Mouse (Mus musculus) spleen, adult 2 months (tissue): ENCODE measurements around the gene S100a1. TPM values are rescaled to one million over a fixed set of nuclear protein-coding genes. Genes with fewer than 3 reads are reported as not detected.
A peak's percentile ranks its signal among the peaks of the same experiment; 100 is the strongest.

ENCODE experiments used
- DNase-seq, 2 experiments: peaks; one replicate each; pipeline versions ENCODE4 v3.0.0 to v3.0.0-alpha.2; 2012 to 2021; ENCODE audit warnings: low spot score in 2 of 2, low read depth in 1 of 2
- H3K27ac ChIP-seq: fragments of 200-500 bp; 2 replicates; pipeline ENCODE4 v1.5.1; 2012; ENCODE audit warnings: low read length, inconsistent platforms; ENCODE audit not compliant: insufficient read depth
- H3K27me3 ChIP-seq: fragments of 200-500 bp; 2 replicates; pipeline ENCODE4 v1.6.1; 2012; ENCODE audit warnings: mild to moderate bottlenecking, moderate library complexity, low read length, inconsistent platforms; ENCODE audit not compliant: control insufficient read depth, insufficient read depth
- H3K36me3 ChIP-seq: fragments of 200-500 bp; 2 replicates; pipeline ENCODE4 v1.6.1; 2012; ENCODE audit warnings: mild to moderate bottlenecking, low read length, inconsistent platforms; ENCODE audit not compliant: control insufficient read depth, insufficient read depth
- H3K4me1 ChIP-seq: fragments of 200-500 bp; 2 replicates; pipeline ENCODE4 v1.6.1; 2011; ENCODE audit warnings: inconsistent platforms; ENCODE audit not compliant: control insufficient read depth, insufficient read depth, insufficient read length
- H3K4me3 ChIP-seq: fragments of 200-500 bp; 2 replicates; pipeline ENCODE4 v1.5.1; 2011; ENCODE audit warnings: mild to moderate bottlenecking, inconsistent platforms; ENCODE audit not compliant: insufficient read depth, insufficient read length; ENCODE audit errors: extremely low read depth
- CTCF ChIP-seq: fragments of 200-500 bp; IDR thresholded peaks from 2 replicates; pipeline ENCODE4 v1.5.1; 2011; ENCODE audit warnings: mild to moderate bottlenecking, inconsistent platforms; ENCODE audit not compliant: insufficient read depth, insufficient read length, insufficient replicate concordance; ENCODE audit errors: extremely low read depth
- POLR2A ChIP-seq: fragments of 200-500 bp; IDR thresholded peaks from 2 replicates; pipeline ENCODE4 v1.6.1; 2011; ENCODE audit warnings: low read depth, low read length, inconsistent platforms
- WGBS: fragments of 180-500 bp; shearing (Covaris S2); methylation state at CpG from one replicate; pipeline ENCODE4 v1.1.7; 2018; 5-methylcytosine and 5-hydroxymethylcytosine counted together
- polyA plus RNA-seq: library from polyadenylated mRNA; depleted of rRNA; stranded (reverse); fragments of >200 nt; gene quantifications from 2 replicates; pipeline ENCODE4 v1.2.3, GENCODE M21; 2012

S100a1 gene
- polyA plus RNA-seq, 1 experiment: 28.8 TPM

DNA sequence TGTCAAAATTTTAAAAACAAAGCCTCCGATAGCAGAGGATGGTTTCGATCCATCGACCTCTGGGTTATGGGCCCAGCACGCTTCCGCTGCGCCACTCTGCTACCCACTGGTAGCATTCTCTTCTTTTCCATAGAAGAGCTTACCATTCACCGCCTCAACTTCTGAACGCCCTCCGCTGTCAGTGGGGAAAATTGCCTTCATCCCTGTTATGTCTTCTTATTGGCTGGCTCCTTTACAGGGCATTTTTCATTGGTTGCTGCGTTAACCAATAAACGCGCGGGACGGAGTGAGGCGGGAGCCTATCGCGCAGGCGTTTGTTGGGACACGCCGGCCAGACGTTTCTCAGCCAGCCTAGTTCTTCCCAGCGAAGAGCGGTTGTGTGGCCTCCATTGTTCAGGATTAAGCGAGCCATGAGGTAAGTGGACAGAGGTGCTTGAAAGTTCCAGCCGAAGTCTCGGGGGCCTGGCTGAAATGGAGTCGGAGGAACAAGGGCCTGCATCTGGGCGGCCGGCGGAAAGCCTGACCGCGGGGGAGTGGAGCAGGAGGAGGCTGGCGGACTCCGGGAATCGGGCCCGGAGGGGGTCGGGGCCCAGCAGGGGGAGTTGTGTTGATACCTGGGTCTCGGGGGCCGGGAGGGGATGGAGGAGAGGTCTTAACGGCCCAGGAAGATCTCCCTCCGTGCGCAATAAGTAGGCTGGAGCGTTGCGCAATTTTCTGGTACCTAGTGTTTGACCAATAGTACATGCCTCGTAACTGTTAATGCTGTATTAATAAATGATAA lies 38.2 kb downstream of the S100a1 start, which contains the start of gene Ilf2:
Gene Ilf2, plus strand, starts transcription at position 296 of the 781 bp plus-strand sequence.
- Histone ChIP-seq H3K36me3 (peaks cover 2% of the 10 kb centered on the region; the same call in 1 of the 2 replicates), H3K27me3 (no peaks in the 10 kb centered on the region), H3K27ac (peak within 1 kb of the TSS; percentile 56), H3K4me1 (no peaks in the 10 kb centered on the region; the same call in 1 of the 2 replicates), H3K4me3 (peak within 1 kb of the TSS; percentile 80)
- peak; percentile 91 to 95 for DNase-seq
- TF ChIP-seq CTCF: peak; percentile 18; the same call in 1 of the 2 replicates
- TF ChIP-seq POLR2A: peak; percentile 35
- WGBS: under 1% methylated on average over 45 of the region's 45 CpGs

DNA sequence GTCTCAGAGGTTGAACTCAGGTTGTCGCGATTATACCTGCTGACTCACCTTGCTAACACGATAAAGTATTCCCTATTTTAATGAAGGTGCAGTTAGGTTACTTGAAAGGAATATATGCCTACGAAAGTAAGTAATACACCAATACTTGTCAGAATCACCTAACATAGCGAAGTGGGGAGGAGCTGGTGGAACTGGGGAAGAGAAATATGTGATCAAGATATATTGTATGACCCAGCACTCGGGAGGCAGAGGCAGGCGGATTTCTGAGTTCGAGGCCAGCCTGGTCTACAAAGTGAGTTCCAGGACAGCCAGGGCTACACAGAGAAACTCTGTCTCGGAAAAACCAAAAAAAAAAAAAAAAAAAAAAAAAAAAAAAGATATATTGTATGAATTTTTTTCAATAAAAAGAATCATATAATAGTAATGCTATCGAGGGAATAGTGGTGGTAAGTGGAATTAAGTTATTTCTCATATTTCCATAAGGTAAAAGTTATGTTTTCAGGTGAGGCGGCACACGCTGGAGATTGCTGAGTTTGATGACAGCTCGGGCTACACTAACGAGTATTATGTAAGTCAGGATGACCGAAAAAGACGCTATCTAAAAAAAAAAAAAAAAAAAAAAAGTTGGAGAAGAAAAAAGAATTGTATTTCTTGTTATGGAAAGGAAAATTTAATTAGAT lies 38.9 kb downstream of the S100a1 start:
- Histone ChIP-seq H3K36me3 (no peaks in the 10 kb centered on the region), H3K4me3 (0 out of 2 replicates have a peak overlapping the region, but pooled peaks have one; percentile 12), H3K27ac (no peak overlapping the region), H3K4me1 (no peaks in the 10 kb centered on the region; the same call in 1 of the 2 replicates), H3K27me3 (no peaks in the 10 kb centered on the region)
- DNase-seq: no peak
- 34% methylated on average over 16 of the region's 16 CpGs for WGBS
- TF ChIP-seq POLR2A: no peak

DNA sequence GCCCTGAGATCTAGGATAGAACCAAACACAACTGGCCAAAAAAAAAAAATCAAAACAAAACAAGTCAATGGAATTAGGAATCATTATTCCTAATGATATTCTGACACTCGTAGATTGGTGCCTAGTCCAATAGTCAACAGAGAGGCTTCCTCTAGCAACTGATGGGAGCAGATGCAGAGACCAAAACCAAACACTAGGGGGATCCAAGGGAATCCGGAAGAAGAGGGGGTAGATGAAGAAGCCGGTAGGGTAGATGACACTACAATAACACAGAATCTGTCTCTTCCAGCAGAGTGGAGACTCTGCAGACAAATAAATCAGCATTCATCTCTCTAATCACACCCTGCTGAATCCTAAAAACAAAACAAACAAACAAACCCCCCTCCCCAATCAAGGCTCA lies 42.0 kb downstream of the S100a1 start:
- H3K36me3 ChIP-seq: no peaks in the 10 kb centered on the region

DNA sequence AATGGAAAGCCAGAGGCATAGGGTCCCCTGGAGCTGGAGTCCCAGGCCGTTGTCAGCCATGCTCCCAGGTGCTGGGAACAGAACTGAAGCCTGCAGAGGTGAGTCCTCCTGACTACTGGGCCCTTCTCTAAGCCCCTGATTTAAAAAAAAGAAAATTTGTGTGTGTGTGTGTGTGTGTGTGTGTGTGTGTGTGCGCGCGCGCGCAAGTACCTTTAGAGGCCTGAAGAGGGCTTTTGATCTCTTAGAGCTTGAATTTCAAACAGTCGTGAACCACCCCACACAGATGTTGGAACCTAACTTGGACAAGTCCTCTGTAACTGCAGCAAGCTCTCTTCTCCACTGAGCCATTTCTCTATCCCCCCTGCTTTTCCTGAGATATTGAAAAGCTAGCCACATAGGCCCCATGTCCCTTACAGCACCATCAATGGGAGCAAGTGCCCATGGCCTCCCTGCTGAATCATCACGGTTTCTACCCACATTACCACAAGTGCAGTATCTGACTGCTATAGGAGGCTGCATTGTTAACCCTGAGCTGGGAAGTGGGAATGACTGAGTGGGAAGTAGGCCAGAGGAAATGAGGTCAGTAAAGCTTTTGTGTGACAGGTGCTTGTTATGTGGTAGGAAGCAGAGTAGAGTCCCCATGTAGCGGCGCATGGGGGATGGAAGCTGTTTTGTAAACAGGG lies 46.4 kb downstream of the S100a1 start:
- 93% methylated on average over 10 of the region's 10 CpGs for WGBS
- Histone ChIP-seq H3K27me3 (peaks cover 18% of the 10 kb centered on the region), H3K36me3 (no peaks in the 10 kb centered on the region), H3K4me1 (peaks cover 13% of the 10 kb centered on the region; the same call in 1 of the 2 replicates), H3K4me3 (no peak overlapping the region), H3K27ac (no peak overlapping the region)
- no peak for TF ChIP-seq POLR2A
- TF ChIP-seq CTCF: no peak
- DNase-seq: no peak

More for the DNA sequence above, 42.0 kb downstream of the S100a1 start:
- no peak for TF ChIP-seq POLR2A
- TF ChIP-seq CTCF: peak; percentile 24; the same call in 1 of the 2 replicates
- no peaks in the 10 kb centered on the region for H3K27me3 ChIP-seq
- WGBS: 7% methylated on average over 3 of the region's 3 CpGs
- no peaks in the 10 kb centered on the region; the same call in 1 of the 2 replicates for H3K4me1 ChIP-seq
- no peak overlapping the region for H3K27ac ChIP-seq
- no peak overlapping the region for H3K4me3 ChIP-seq
- peak; percentile 65 to 72 for DNase-seq

DNA sequence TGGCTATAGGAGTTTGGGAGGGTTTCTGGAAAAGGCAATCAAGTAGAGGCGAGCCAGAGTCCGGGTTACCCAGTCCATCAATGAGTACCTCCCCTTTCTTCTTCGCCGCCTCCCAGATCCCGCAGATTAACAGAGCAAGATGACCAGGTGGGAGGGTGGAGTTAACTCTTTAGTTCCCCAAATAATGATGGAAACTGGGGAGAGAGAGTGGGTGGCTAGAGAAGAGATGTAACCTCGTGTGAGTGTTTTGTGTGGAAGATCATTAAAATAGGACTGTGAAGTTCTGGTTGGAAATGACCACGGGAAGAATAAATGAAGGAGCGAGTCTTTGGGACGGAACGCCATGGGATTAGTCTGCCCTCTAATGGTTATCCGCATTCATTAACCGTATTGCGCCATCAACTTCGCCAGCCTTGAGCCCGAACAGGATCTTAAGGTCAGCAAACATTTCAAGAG lies 47.9 kb downstream of the S100a1 start:
- peaks cover 13% of the 10 kb centered on the region; the same call in 1 of the 2 replicates for H3K4me1 ChIP-seq
- H3K4me3 ChIP-seq: peak overlapping the region; percentile 58; the same call in 1 of the 2 replicates
- no peak overlapping the region for H3K27ac ChIP-seq
- TF ChIP-seq CTCF (peak; percentile 45; the same call in 1 of the 2 replicates), POLR2A (no peak)
- no peaks in the 10 kb centered on the region for H3K36me3 ChIP-seq
- H3K27me3 ChIP-seq: peaks cover 18% of the 10 kb centered on the region
- DNase-seq: no peak
- WGBS: 2% methylated on average over 15 of the region's 15 CpGs

DNA sequence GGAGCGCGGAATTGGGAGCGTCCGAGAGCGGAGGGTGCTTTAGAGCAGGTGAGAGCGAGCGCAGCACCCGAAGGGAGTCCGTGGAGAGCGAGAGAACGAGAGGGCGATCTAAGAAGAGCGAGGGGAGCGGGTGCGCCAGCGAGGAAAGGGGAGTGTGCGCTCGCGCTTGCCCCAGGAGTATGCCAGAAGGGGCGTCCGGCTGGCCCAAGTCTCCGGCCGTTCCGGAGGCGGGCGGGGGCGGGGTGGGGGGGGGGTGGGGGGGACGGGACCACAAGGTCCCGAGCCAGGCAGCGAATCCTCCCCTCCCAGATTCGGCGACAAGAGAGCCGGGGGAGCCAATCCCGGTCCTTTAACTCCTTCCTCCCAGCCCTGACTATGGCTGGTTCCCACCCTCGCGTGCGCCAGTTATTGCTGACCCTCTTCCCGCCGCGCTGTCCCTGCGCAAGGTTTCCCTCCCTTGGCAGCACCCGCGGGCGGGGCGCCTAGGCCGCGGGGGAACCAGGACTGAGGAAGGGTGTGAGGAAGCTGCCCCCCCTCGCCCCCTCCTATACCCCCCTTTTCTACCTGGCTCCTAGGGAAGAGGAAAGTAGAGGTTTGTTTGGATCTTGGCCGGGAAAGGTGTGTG lies 48.4 kb downstream of the S100a1 start, which contains the start of gene Npr1:
Gene Npr1, minus strand, starts transcription at position 181 of the 625 bp plus-strand sequence.
- peak within 1 kb of the TSS; percentile 29; the same call in 1 of the 2 replicates for H3K27ac ChIP-seq
- H3K4me3 ChIP-seq: peak within 1 kb of the TSS; percentile 58
- H3K36me3 ChIP-seq: no peaks in the 10 kb centered on the region
- WGBS: 2% methylated on average over 32 of the region's 49 CpGs
- peaks cover 13% of the 10 kb centered on the region; the same call in 1 of the 2 replicates for H3K4me1 ChIP-seq
- TF ChIP-seq POLR2A (no peak), CTCF (no peak)
- peaks cover 18% of the 10 kb centered on the region for H3K27me3 ChIP-seq
- DNase-seq: no peak
